Comparison of ENCODE assay signal across 9 mouse cellular contexts in the genomic region with DNA sequence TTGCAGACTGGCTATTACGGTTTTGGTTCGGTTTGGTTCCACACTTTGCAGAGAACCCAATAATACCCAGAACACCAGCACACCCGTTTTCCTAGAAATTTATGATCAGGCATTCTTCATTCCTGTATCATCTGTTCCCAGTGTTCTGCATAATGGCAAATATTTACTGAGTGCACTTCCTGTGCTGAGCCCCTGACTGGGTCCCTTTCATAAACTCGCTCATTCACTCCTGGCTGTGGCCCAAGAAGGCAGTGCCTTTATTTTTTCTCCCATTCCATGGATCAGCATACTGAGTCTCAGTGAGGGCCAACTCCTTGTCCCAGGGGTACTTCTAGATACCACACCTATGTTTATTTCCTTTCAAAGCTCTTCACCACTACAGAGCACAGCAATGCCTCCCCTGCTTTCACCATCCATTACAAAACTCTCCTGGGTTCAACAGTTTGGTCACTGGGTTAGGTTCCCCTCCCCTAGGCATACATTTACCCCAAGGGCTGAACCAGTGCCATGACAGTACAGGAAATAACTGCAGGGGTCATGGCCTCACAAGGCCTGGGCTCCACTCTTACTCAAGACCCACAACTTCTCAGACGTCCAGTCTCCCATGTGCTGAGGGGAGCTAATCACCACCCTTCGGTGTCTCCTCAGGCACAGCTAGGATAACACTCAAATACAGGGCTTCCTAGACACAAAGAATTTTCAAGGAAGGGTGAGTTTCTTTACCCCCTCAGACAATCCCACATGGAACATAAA.
DNase-seq lines count a peak whose midpoint lies in the region; ATAC-seq and TF ChIP-seq lines count a peak whose summit lies in the region.
"Had no signal": no experiment of that assay in that cellular context is flagged by ENCODE, and none has a peak within 500 bp of the region (broad histone marks: within the 10 kb centered on the region; RNA-seq: fewer than 3 reads in every experiment).

No protein-coding gene starts in this region.

- no peak overlapping the region for H3K4me3 ChIP-seq in kidney, postnatal 0 days (replicated peaks; ENCODE audit: low read depth, low read length)
- no peak overlapping the region for H3K4me3 ChIP-seq in embryonic facial prominence, embryonic 14.5 days (ENCODE audit: low read depth, low read length)
- no peak overlapping the region for H3K4me3 ChIP-seq in limb, embryonic 15.5 days
- no peak overlapping the region for H3K4me3 ChIP-seq in small intestine, adult 2 months (ENCODE audit: low read depth, low read length)
- H3K4me3 ChIP-seq: limb, embryonic 12.5 days had no signal

- peaks cover 77% of the 10 kb centered on the region for H3K4me1 ChIP-seq in kidney, postnatal 0 days (replicated peaks; ENCODE audit: insufficient read depth, low read length)
- H3K4me1 ChIP-seq in embryonic facial prominence, embryonic 14.5 days (ENCODE audit: control insufficient read depth, insufficient read depth, low read length): peaks cover 81% of the 10 kb centered on the region
- peaks cover 78% of the 10 kb centered on the region for H3K4me1 ChIP-seq in limb, embryonic 15.5 days
- H3K4me1 ChIP-seq in small intestine, adult 2 months (ENCODE audit: control insufficient read depth, insufficient read depth, insufficient read length, low read length): peaks cover 29% of the 10 kb centered on the region

- no peaks in the 10 kb centered on the region for H3K36me3 ChIP-seq in kidney, postnatal 0 days (ENCODE audit: insufficient read depth, low read length)
- H3K36me3 ChIP-seq in embryonic facial prominence, embryonic 14.5 days (ENCODE audit: control insufficient read depth, insufficient read depth, low read length): no peaks in the 10 kb centered on the region
- H3K36me3 ChIP-seq in limb, embryonic 15.5 days: no peaks in the 10 kb centered on the region
- no peaks in the 10 kb centered on the region for H3K36me3 ChIP-seq in small intestine, adult 2 months (ENCODE audit: control insufficient read depth, insufficient read depth, low read length)
- H3K36me3 ChIP-seq: limb, embryonic 12.5 days had no signal

- no peak for TF ChIP-seq CTCF in kidney, postnatal 0 days (IDR thresholded peaks at IDR 0.05; ENCODE audit: low read depth)
- no peak for TF ChIP-seq CTCF in small intestine, adult 2 months (IDR thresholded peaks at IDR 0.05; ENCODE audit: extremely low read depth, insufficient read length, insufficient replicate concordance, low read depth, low read length)

- H3K27ac ChIP-seq in kidney, postnatal 0 days: peak overlapping the region; percentile 79
- H3K27ac ChIP-seq in embryonic facial prominence, embryonic 14.5 days (replicated peaks; ENCODE audit: low read depth, low read length): peak overlapping the region; percentile 54; the same call in 1 of the 2 replicates
- H3K27ac ChIP-seq in limb, embryonic 15.5 days: peak overlapping the region; percentile 38
- peak overlapping the region; percentile 31 for H3K27ac ChIP-seq in small intestine, adult 2 months (ENCODE audit: insufficient read depth, low read depth, low read length)

- no peak overlapping the region for H3K9ac ChIP-seq in kidney, postnatal 0 days (ENCODE audit: low read depth, low read length)
- no peak overlapping the region for H3K9ac ChIP-seq in embryonic facial prominence, embryonic 14.5 days (ENCODE audit: low read depth, low read length)
- H3K9ac ChIP-seq in limb, embryonic 15.5 days: no peak overlapping the region
- H3K9ac ChIP-seq: limb, embryonic 12.5 days had no signal

- H3K27me3 ChIP-seq in kidney, postnatal 0 days (ENCODE audit: insufficient read depth, low read length): no peaks in the 10 kb centered on the region
- H3K27me3 ChIP-seq in embryonic facial prominence, embryonic 14.5 days (replicated peaks; ENCODE audit: control insufficient read depth, insufficient read depth, low read length): no peaks in the 10 kb centered on the region
- 0 out of 2 replicates have a peak, but pooled peaks cover 7% of the 10 kb centered on the region for H3K27me3 ChIP-seq in limb, embryonic 15.5 days
- H3K27me3 ChIP-seq in small intestine, adult 2 months (ENCODE audit: control insufficient read depth, insufficient read depth, low read length): no peaks in the 10 kb centered on the region

- no peak overlapping the region for H3K4me2 ChIP-seq in kidney, postnatal 0 days (ENCODE audit: low read length)
- no peak overlapping the region for H3K4me2 ChIP-seq in embryonic facial prominence, embryonic 14.5 days (ENCODE audit: low read depth, low read length)
- H3K4me2 ChIP-seq in limb, embryonic 15.5 days: no peak overlapping the region
- H3K4me2 ChIP-seq: limb, embryonic 12.5 days had no signal

- no peaks in the 10 kb centered on the region for H3K9me3 ChIP-seq in kidney, postnatal 0 days (replicated peaks; ENCODE audit: low read length)
- no peaks in the 10 kb centered on the region for H3K9me3 ChIP-seq in embryonic facial prominence, embryonic 14.5 days (ENCODE audit: control insufficient read depth, low read length)
- no peaks in the 10 kb centered on the region; the same call in 1 of the 2 replicates for H3K9me3 ChIP-seq in limb, embryonic 15.5 days
- H3K9me3 ChIP-seq: limb, embryonic 12.5 days had no signal

- DNase-seq in kidney, postnatal 0 days (ENCODE audit: low spot score): no peak
- DNase-seq in kidney, adult 9 months: no peak
- DNase-seq in embryonic facial prominence, embryonic 14.5 days (ENCODE audit: low spot score): no peak
- no peak for DNase-seq in thymus, postnatal 10 days (ENCODE audit: low spot score in 2 of 2)
- DNase-seq in urinary bladder, postnatal 36 days (ENCODE audit: low spot score in 2 of 2): no peak

- no peak for TF ChIP-seq POLR2A in small intestine, adult 2 months (IDR thresholded peaks at IDR 0.05; ENCODE audit: low read depth, low read length)

- 37% methylated on average over 6 of the region's 6 CpGs for WGBS in kidney, postnatal 0 days
- WGBS in embryonic facial prominence, embryonic 14.5 days: 54% methylated on average over 6 of the region's 6 CpGs
- 47% methylated on average over 6 of the region's 6 CpGs for WGBS in limb, embryonic 15.5 days
- 40% methylated on average over 6 of the region's 6 CpGs for WGBS in small intestine, adult 2 months

- 0 out of 2 replicates have a peak, but pooled peaks have one; percentile 24 for ATAC-seq in kidney, postnatal 0 days (replicated peaks; ENCODE audit: low FRiP score, low read depth)
- ATAC-seq in embryonic facial prominence, embryonic 14.5 days (ENCODE audit: low read depth): no peak
- ATAC-seq in limb, embryonic 15.5 days (ENCODE audit: insufficient number of reproducible peaks, low FRiP score, low TSS enrichment, low read depth): no peak
- ATAC-seq: activated CD4-positive, CD25-positive, alpha-beta regulatory T cell, adult 4 months had no signal
